Mouse (Mus musculus) retina, embryonic 14.5 days (tissue): Measurements from ENCODE around the gene Vil1.
A peak's percentile ranks its signal among the peaks of the same experiment; 100 is the strongest.

Source experiments
- DNase-seq: peaks from one replicate; pipeline ENCODE4 v3.0.0-alpha.2; 2015; ENCODE audit warnings: low spot score

The Vil1 gene

GRCm38 (mm10) chr1:74412711-74413110, 3.5 kb downstream of the Vil1 start:
- no peak for DNase-seq

GRCm38 (mm10) chr1:74415143-74415542, 6.0 kb downstream of the Vil1 start:
- DNase-seq = peak; percentile 27

- peak; percentile 33 for DNase-seq
Observed at GRCm38 (mm10) chr1:74418747-74419439, 9.7 kb downstream of the Vil1 start.

- DNase-seq = no peak
Observed at GRCm38 (mm10) chr1:74419440-74419794, 10.2 kb downstream of the Vil1 start.

GRCm38 (mm10) chr1:74423147-74423546, 14.0 kb downstream of the Vil1 start:
- peak; percentile 10 for DNase-seq

- no peak for DNase-seq
Observed at GRCm38 (mm10) chr1:74425845-74426244, 16.7 kb downstream of the Vil1 start.

GRCm38 (mm10) chr1:74433220-74433619, 24.0 kb downstream of the Vil1 start:
- no peak for DNase-seq

GRCm38 (mm10) chr1:74434596-74434995, 25.4 kb downstream of the Vil1 start:
- no peak for DNase-seq

GRCm38 (mm10) chr1:74435563-74435962, 26.4 kb downstream of the Vil1 start:
- no peak for DNase-seq

- DNase-seq = no peak
Observed at GRCm38 (mm10) chr1:74437702-74438427, 28.7 kb downstream of the Vil1 start.

GRCm38 (mm10) chr1:74439166-74439876, 30.1 kb downstream of the Vil1 start:
- DNase-seq = no peak

GRCm38 (mm10) chr1:74444538-74444937, 35.4 kb downstream of the Vil1 start:
- DNase-seq = no peak

- DNase-seq = peak; percentile 70
Observed at GRCm38 (mm10) chr1:74452611-74453045, 43.5 kb downstream of the Vil1 start.

- peak; percentile 68 for DNase-seq
Observed at GRCm38 (mm10) chr1:74460273-74460672, 51.1 kb downstream of the Vil1 start.
